Mouse (Mus musculus): ENCODE measurements around the gene Odf3b.
A peak's percentile ranks its signal among the peaks of the same experiment; 100 is the strongest.

Odf3b gene

GRCm38 (mm10) chr15:89378831-89379401, at the start of gene Odf3b:
Odf3b (minus strand) TSS chr15:89379282.
- DNase-seq (ENCODE audit: low spot score) = no peak

GRCm38 (mm10) chr15:89428136-89428790, 49.2 kb upstream of the Odf3b start:
- no peak for DNase-seq (ENCODE audit: low spot score)

GRCm38 (mm10) chr15:89426716-89427115, 47.6 kb upstream of the Odf3b start:
- DNase-seq (ENCODE audit: low spot score) = no peak

- DNase-seq (ENCODE audit: low spot score) = no peak
Observed at GRCm38 (mm10) chr15:89425711-89426121, 46.6 kb upstream of the Odf3b start, which contains the start of gene Cpt1b. Cpt1b (minus strand) TSS chr15:89425863.

- DNase-seq (ENCODE audit: low spot score) = no peak
Observed at GRCm38 (mm10) chr15:89424621-89425020, 45.5 kb upstream of the Odf3b start.

- DNase-seq (ENCODE audit: low spot score) = no peak
Observed at GRCm38 (mm10) chr15:89421938-89422337, 42.9 kb upstream of the Odf3b start.

GRCm38 (mm10) chr15:89415282-89415681, 36.2 kb upstream of the Odf3b start:
- no peak for DNase-seq (ENCODE audit: low spot score)

GRCm38 (mm10) chr15:89410118-89410517, 31.0 kb upstream of the Odf3b start, which contains the start of gene Syce3:
Syce3 (minus strand) TSS chr15:89410503.
- peak; percentile 97 for DNase-seq (ENCODE audit: low spot score)

- DNase-seq (ENCODE audit: low spot score) = no peak
Observed at GRCm38 (mm10) chr15:89406691-89407090, 27.6 kb upstream of the Odf3b start.

GRCm38 (mm10) chr15:89404831-89405623, 25.9 kb upstream of the Odf3b start:
- no peak for DNase-seq (ENCODE audit: low spot score)

- DNase-seq (ENCODE audit: low spot score) = no peak
Observed at GRCm38 (mm10) chr15:89402471-89402870, 23.4 kb upstream of the Odf3b start.

GRCm38 (mm10) chr15:89399716-89400115, 20.6 kb upstream of the Odf3b start:
- DNase-seq (ENCODE audit: low spot score) = no peak

- DNase-seq (ENCODE audit: low spot score) = no peak
Observed at GRCm38 (mm10) chr15:89398146-89398545, 19.1 kb upstream of the Odf3b start.

- DNase-seq (ENCODE audit: low spot score) = no peak
Observed at GRCm38 (mm10) chr15:89396883-89397282, 17.8 kb upstream of the Odf3b start.

- DNase-seq (ENCODE audit: low spot score) = no peak
Observed at GRCm38 (mm10) chr15:89390081-89390480, 11.0 kb upstream of the Odf3b start.

- DNase-seq (ENCODE audit: low spot score) = no peak
Observed at GRCm38 (mm10) chr15:89387127-89387526, 8.0 kb upstream of the Odf3b start.

- DNase-seq (ENCODE audit: low spot score) = no peak
Observed at GRCm38 (mm10) chr15:89384617-89385016, 5.5 kb upstream of the Odf3b start, which contains the start of gene Klhdc7b. Klhdc7b (plus strand) TSS chr15:89384917.

GRCm38 (mm10) chr15:89379429-89379828, 347 bp upstream of the Odf3b start:
- DNase-seq (ENCODE audit: low spot score) = no peak

GRCm38 (mm10) chr15:89377938-89378828, 899 bp downstream of the Odf3b start:
- DNase-seq (ENCODE audit: low spot score) = no peak

GRCm38 (mm10) chr15:89377362-89377761, 1.7 kb downstream of the Odf3b start:
- no peak for DNase-seq (ENCODE audit: low spot score)

GRCm38 (mm10) chr15:89376957-89377356, 2.1 kb downstream of the Odf3b start, which contains the start of gene Tymp:
Tymp (minus strand) TSS chr15:89377039.
- no peak for DNase-seq (ENCODE audit: low spot score)

GRCm38 (mm10) chr15:89376040-89376439, 3.0 kb downstream of the Odf3b start:
- DNase-seq (ENCODE audit: low spot score) = no peak
